Mouse (Mus musculus) cortical plate, adult 2 months (tissue): Measurements from ENCODE around the gene Fanci. TPM values are rescaled to one million over a fixed set of nuclear protein-coding genes. Genes with fewer than 3 reads are reported as not detected.

Source experiments
- H3K27ac ChIP-seq: fragments of 200-500 bp; 2 replicates; pipeline ENCODE4 v1.5.1; 2012; ENCODE audit warnings: low read length, control low read depth, inconsistent platforms; ENCODE audit not compliant: insufficient read depth
- H3K4me1 ChIP-seq: fragments of 200-500 bp; 2 replicates; pipeline ENCODE4 v1.6.1; 2011; ENCODE audit warnings: low read length; ENCODE audit not compliant: control insufficient read depth, insufficient read depth
- H3K4me3 ChIP-seq: fragments of 200-500 bp; 2 replicates; pipeline ENCODE4 v1.5.1; 2011; ENCODE audit warnings: mild to moderate bottlenecking, low read length, control low read depth; ENCODE audit not compliant: insufficient read depth
- CTCF ChIP-seq: fragments of 200-500 bp; IDR thresholded peaks from 2 replicates; pipeline ENCODE4 v1.5.1; 2011; ENCODE audit warnings: mild to moderate bottlenecking, control low read depth, low read length; ENCODE audit not compliant: insufficient read depth; ENCODE audit errors: extremely low read depth
- POLR2A ChIP-seq: fragments of 200-500 bp; IDR thresholded peaks from 2 replicates; pipeline ENCODE4 v1.6.1; 2011; ENCODE audit warnings: mild to moderate bottlenecking, low read length, control low read depth; ENCODE audit not compliant: insufficient read depth; ENCODE audit errors: extremely low read depth
- polyA plus RNA-seq: library from polyadenylated mRNA; depleted of rRNA; stranded (reverse); fragments of >200 nt; gene quantifications from 2 replicates; pipeline ENCODE4 v1.2.3, GENCODE M21; 2012; rRNA removed

Fanci gene
- polyA plus RNA-seq, 1 experiment = 0.73 TPM

DNA sequence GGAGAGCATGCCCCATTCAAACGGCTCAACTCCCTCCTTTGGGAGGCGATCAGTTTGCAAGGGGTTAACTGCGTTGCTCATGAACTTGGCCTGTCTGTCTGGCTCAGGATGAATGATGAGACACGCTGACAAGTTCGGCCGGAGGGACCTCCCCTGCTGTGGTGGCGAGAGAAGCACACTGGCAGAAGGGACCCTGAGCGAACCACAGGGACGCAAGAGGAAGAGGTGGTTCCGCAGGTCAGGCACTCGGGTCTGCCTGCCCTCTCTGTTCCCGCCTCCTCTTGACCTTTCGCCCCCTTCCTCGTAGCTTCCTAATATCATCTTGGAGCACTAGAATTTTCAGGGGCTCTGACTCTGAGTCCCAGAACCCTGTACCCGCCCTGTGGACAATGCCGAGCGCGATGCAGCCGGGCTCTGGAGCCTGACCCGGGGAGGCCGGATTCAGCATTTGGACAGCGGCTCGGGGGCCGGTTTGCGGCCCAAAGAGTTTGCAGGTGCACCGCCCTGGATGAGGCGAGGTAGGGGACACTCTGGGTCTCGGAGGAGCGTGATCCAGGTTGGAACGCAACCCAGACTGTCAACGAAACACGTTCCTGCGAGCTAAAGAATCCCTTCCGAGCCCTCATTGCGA lies 107.4 kb downstream of the Fanci start:
- H3K4me1 ChIP-seq = 0 out of 2 replicates have a peak, but pooled peaks cover 1% of the 10 kb centered on the region
- TF ChIP-seq CTCF (no peak), POLR2A (no peak)
- H3K4me3 ChIP-seq = peak overlapping the region; percentile 67
- H3K27ac ChIP-seq = peak overlapping the region; percentile 92

Other genes with a start within 250 kb of the Fanci start
- 311 and 350 TPM in 2 replicates for gene Mfge8, start 242.9 kb upstream of the Fanci start, polyA plus RNA-seq
- gene Abhd2, start 118.7 kb upstream of the Fanci start, polyA plus RNA-seq = 43.1 and 43.5 TPM in 2 replicates
- gene Rlbp1, start 4.9 kb upstream of the Fanci start, polyA plus RNA-seq = 28.1 and 33.4 TPM in 2 replicates
- 80.9 and 87.1 TPM in 2 replicates for gene Polg, start 74.4 kb downstream of the Fanci start, polyA plus RNA-seq
- gene Rhcg, start 225.7 kb downstream of the Fanci start, polyA plus RNA-seq = 0.38 and 0.59 TPM in 2 replicates